Mouse (Mus musculus) ES-E14 (cell line): ENCODE results near the gene Pik3c2g.

Source experiments
- CHD2 ChIP-seq: IDR thresholded peaks from 2 replicates; pipeline ENCODE4 v1.6.1; 2014; ENCODE audit warnings: mild to moderate bottlenecking, low read depth, low read length, inconsistent platforms
- HCFC1 ChIP-seq: IDR thresholded peaks from 2 replicates; pipeline ENCODE4 v1.6.1; 2012; ENCODE audit warnings: low read length, inconsistent platforms, borderline replicate concordance; ENCODE audit not compliant: insufficient read depth
- MAFK ChIP-seq: IDR thresholded peaks from 2 replicates; pipeline ENCODE4 v1.6.1; 2014; ENCODE audit warnings: mild to moderate bottlenecking, low read depth, low read length, inconsistent platforms; ENCODE audit not compliant: insufficient read depth
- ZC3H11A ChIP-seq: IDR thresholded peaks from 2 replicates; pipeline ENCODE4 v1.6.1; 2012; ENCODE audit warnings: low read depth, mild to moderate bottlenecking, inconsistent platforms, low read length, borderline replicate concordance
- ZNF384 ChIP-seq: IDR thresholded peaks from 2 replicates; pipeline ENCODE4 v1.6.1; 2012; ENCODE audit warnings: low read depth, low read length, inconsistent platforms

DNA sequence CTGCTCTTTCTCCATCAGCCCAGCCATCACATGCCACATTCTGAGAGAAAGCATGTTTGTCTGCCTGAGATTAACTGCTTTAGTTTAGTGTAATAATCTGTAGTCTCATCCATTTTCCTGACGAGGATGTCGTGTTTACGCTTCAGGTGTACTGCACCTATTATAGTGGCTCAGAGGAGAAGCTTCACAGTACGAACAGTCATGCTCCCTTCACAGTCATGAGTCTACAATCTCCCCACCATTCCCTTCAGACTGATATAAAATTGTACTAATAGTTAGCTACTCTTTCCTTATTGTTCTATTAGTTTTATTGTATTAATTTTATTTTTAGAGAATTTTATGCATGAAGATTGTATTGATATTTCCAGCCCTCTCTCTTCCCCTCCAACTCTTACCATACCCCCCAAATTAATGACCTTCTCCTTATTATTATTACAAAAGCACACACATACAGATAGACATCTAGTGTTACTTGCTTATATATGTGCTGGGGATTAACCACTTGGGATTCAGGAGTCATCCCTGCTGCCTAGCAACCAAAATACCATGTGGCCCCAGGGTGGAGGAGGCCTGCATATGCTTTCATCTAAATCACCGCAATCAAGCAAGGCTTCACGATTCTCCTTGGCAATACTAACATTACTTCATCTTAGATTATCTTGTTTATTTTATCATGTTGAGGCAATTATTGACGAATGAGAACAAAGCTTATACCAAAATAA lies 159.9 kb downstream of the Pik3c2g start:
- TF ChIP-seq MAFK (no peak), HCFC1 (no peak), CHD2 (no peak), ZC3H11A (no peak), ZNF384 (no peak)
